Mouse (Mus musculus): ENCODE data around the gene Cfap221. TPM values are rescaled to one million over a fixed set of nuclear protein-coding genes. Genes with fewer than 3 reads are reported as not detected.

The Cfap221 gene
- not detected in 2 replicates for polyA plus RNA-seq (2012; rRNA removed)

DNA sequence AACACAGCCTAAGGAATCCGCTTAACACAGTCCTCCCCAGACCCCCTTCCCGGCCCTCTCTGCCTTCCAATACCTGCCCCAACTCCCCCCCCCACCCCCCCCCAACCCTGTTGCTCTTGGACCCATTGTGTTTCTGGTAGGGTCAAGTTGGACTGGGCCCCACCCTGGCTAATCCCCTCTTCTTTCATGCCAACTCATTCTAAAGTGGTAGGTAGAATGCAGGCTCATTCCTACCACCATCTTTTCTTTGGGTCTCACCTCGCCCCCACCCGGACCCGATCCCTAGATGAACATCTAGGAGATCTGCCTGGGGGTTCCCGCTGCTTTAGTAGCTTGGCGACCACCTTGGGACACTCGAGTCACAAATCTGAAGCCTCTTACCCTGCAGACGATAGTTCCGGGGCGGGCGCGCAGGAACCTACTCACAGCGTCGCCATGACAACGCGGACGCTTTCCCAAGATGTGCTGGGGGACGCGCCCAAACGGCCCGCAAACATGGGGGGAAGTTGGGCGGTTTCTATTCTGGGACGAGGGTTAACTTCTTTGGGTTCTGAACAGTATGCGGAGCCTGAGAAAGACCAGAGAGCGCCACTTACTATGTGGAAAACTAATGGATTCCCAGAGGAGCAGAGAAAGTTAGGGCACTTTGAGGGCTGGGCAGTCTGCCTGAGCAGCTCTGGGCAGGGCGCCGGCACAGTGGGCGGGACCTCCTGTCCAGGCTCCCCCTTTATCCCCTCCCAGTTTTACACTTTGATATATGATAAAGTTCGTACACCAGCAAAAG lies at the start of gene Cfap221:
TSS of gene Cfap221 (minus strand) at position 437 of the 784 bp plus-strand sequence.
- peak; percentile 25 for DNase-seq (ENCODE audit: low spot score)

- no peak for DNase-seq (ENCODE audit: low spot score)
Measured at GRCm38 (mm10) chr1:120044584-120044983, 47.5 kb upstream of the Cfap221 start.

GRCm38 (mm10) chr1:120042421-120042820 lies 45.4 kb upstream of the Cfap221 start:
- no peak for DNase-seq (ENCODE audit: low spot score)

GRCm38 (mm10) chr1:120038594-120038993 lies 41.6 kb upstream of the Cfap221 start:
- DNase-seq (ENCODE audit: low spot score), result no peak

GRCm38 (mm10) chr1:120037021-120037683 lies 40.1 kb upstream of the Cfap221 start:
- DNase-seq (ENCODE audit: low spot score), result no peak

DNA sequence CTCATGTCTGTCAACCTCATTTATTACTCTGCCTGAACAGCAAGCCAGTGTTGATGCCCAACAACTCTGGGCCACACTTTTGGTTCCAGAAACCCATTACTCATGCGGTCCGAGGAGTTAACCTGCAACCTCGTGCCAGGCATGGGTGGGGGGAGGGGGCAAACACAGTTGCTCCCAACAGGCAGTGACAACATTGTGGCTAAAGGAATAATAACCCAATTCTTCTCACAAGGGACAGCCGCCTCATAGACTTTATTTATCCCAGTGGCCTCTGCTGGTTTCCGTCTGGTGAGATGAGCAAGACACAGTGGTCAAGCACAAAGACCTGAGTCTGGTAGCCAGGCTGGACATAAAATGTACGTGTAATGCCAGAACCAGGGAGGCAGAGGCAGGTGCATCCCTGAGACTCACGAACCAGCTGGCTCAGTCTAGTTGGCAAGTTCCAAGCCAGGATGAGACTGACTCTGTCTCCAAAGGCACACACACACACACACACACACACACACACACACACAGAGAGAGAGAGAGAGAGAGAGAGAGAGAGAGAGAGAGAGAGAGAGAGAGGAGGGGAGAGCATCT lies 38.5 kb upstream of the Cfap221 start:
- DNase-seq (ENCODE audit: low spot score), result no peak

- no peak for DNase-seq (ENCODE audit: low spot score)
Measured at GRCm38 (mm10) chr1:120034793-120035192, 37.8 kb upstream of the Cfap221 start.

- no peak for DNase-seq (ENCODE audit: low spot score)
Measured at GRCm38 (mm10) chr1:120033469-120033854, 36.4 kb upstream of the Cfap221 start.

DNA sequence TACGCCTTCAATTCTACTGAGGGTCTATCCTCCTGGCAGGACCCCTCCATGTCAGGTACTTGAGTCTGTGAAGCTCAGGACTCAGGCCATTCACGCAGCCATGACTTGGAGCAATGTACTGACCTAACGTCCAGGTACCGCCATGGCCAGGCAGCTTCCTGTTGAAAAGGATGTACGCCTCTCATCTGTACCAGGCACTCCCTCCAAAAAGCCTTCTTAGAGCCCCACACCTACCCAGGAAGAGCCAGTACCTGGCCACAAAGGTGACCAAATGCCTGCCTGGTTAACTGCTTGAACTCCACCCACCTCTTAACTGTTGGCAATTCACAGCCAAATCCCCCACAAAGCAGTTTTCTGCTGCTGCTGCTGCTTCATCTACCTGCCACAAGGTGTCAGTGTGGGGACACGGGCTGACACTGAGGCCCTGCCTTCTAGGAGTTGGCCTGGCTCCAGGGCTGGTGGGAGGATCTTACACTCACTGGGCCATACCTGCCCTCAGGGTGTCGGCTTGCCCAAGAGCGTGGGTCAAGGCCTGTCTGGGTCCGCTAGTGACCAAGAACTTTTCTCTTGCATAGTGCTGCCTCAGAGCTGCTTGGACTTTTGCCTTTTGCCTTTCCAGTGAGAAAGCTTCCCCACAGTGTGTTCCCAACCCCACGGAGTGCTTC lies 35.9 kb upstream of the Cfap221 start:
- DNase-seq (ENCODE audit: low spot score), result peak; percentile 64

DNA sequence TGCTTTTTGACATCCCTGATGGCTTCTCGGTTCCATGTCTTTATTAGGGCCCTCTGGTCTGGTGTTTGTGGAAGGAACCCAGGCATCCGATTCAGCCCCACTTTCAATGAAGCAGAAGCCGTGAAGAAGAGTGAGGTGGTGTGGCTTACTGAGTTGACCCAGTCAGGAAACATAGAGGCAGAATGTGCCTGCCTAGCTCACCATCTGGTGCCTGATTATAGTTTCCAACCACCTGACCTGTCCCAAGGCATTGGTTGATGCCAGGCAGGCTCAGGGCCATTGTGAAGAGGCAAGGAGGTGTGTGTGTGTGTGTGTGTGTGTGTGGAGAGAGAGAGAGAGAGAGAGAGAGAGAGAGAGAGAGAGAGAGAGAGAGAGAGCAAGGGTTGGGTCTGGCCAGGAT lies 33.4 kb upstream of the Cfap221 start:
- no peak for DNase-seq (ENCODE audit: low spot score)

DNA sequence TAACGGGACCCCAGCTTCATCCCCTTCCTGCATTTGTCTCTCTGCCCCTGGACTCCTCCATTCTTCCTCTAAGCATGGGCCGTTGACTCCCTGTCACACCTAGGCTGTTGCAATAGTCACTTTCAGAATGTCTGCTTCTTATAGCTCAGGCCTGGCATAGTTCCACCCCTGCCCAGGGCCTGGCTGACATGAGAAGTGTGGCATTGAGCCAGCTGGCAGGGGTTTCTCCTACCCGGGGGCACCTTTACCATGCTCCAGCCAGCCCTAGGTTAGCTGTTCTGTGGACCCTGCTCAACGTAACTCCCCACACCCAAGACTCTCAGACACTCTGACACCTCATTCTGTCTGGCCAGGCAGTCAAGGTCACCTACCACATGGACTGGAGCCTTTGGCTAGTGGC lies 30.7 kb upstream of the Cfap221 start:
- no peak for DNase-seq (ENCODE audit: low spot score)

- no peak for DNase-seq (ENCODE audit: low spot score)
Measured at GRCm38 (mm10) chr1:120025050-120025439, 28.0 kb upstream of the Cfap221 start.

- no peak for DNase-seq (ENCODE audit: low spot score)
Measured at GRCm38 (mm10) chr1:120024331-120025049, 27.5 kb upstream of the Cfap221 start.

- no peak for DNase-seq (ENCODE audit: low spot score)
Measured at GRCm38 (mm10) chr1:120021951-120022350, 24.9 kb upstream of the Cfap221 start.

GRCm38 (mm10) chr1:120020322-120020897 lies 23.4 kb upstream of the Cfap221 start:
- DNase-seq (ENCODE audit: low spot score), result no peak

DNA sequence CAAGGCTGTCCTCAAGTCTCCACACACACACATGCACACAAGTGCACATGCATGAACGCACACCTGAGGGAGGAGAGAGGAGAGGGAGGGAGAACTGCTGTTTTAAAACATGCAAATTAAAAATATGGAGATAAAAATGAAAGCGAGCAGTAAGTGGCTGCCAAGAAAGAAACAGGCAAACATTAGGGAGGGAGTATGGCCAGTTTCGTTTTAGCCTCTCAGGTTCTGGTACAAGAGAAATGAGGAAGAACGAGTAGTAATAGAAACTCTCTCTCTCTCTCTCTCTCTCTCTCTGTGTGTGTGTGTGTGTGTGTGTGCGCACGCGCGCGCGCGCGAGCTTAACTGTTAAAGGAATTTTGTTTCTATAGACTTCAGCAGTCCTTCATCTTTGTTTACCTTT lies 22.4 kb upstream of the Cfap221 start:
- DNase-seq (ENCODE audit: low spot score), result no peak

DNA sequence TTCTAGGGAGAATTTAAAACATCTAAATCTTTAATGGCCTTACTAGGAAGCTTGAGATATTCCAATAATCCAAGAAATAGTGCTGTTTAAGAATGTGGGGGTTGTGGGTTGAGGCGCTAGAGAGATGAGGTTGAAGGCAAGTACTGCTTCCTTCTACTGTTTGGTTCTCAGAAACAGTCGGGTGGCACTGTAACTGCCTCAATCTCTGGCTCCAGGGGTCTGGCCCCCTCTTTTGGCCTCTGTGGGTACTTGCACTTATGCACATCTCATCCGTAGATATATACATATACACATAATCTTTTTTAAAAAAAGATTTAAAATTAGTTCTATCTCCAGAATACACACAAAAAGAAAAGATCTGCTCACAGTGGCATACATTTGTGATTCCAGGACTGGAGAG lies 21.9 kb upstream of the Cfap221 start:
- DNase-seq (ENCODE audit: low spot score), result no peak

DNA sequence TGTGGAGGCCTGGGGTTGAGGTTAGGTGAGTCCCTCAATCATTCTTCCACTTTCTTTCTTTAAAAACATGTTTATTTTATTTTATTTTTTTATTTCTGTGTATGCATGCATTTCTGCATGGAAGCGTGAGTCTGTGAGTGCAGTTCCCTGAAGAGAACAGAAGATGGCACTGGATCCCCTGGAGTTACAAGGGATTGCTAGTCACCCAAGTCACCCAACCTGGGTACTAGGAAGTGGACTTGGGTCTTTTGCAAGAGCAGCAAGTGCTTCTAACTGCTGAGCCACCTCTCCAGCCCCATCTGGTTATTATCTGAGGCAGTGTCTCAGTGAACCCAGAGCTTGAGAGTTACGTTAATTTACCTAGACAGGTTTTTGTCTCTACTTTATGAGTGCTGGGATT lies 19.2 kb upstream of the Cfap221 start:
- DNase-seq (ENCODE audit: low spot score), result no peak

DNA sequence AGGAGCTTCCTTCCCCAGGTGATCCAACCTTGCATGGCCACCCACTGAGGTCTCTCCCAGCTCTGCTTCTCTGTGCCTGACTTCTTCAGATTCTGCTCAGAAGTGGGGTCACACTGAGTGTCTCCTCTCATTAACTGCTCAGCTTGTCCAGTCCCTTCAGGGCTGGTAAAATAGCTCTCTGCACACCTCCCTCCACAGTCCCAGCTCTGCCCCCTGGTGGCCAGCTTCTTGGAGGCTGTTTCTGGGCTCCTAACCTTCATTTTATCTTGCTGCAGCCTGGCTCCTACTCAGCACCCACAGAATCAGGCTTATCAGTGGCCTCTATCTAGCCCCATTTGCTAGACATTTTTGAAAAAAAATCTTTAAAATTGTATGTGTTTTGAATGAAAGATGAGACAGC lies 16.1 kb upstream of the Cfap221 start:
- DNase-seq (ENCODE audit: low spot score), result peak; percentile 51

DNA sequence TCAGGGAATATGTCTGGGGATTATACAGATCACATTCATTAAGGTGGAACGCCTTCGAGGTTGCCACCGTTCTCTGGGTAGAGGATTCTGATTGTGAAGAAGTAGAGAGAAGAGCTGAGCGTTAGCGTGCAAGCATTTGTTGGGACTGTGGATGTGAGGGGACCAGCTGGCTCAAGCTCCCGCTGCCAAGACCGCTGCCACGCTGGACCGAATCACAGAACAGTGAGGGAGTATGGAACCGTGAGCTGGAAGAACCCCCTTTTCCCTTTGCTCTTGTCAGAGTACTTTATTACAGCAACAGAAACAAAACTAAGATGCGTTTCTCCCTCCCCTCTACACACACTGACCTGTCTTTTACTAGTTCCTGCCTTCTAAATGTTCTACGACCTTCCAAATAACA lies 15.6 kb upstream of the Cfap221 start:
- no peak for DNase-seq (ENCODE audit: low spot score)

DNA sequence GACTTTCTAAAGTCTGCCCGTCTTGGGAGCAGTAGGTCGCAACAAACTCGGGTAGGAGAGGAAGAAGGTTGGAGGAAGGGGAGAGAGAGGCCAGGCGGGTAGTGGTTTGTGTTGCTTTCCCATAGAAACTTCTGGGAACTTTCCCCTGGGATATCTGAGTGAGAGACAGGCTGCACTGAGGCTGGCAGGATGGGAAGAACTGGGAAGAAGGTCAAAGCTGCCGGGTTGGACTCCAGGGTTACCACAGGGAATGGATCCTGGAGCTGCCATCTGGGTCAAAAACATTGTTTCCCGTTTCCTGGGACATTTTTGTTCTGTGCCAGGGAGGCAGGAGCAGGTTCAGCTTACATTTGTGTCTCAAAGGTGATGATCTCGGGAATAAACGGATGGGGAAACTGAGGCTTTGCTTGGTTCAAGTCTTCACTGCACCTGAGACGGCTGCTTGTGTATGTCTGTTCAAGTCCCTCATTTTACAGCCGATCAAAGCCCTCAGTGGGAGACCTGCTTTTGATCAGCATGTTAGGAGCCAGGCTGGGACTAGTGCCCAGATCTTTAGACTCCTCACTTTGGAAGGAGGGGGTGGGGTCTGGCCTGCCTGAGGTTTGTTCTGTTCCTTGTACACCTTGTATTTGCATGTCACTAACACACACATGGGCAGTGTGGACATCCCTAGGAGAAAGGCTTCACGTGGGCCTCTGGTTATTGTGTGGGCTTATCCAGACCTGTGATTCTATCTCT lies 11.0 kb upstream of the Cfap221 start:
- DNase-seq (ENCODE audit: low spot score), result no peak

All from urinary bladder, adult 2 months (tissue).